Mouse (Mus musculus): ENCODE measurements at regions not wholly inside any gene's neighbourhood (a gene's known extent, or its start where the extent isn't known, plus 50 kb on each side); places are given as distances from the start of the nearest gene placed in this dataset.

- TF ChIP-seq TAL1 (IDR thresholded peaks at IDR 0.05; ENCODE audit: low read length) = no peak
- no peak for TF ChIP-seq GATA1 (IDR thresholded peaks at IDR 0.05; ENCODE audit: low read length)
Observed at GRCm38 (mm10) chr9:115382824-115383475, 72.7 kb upstream of the Stt3b start.
